Mouse (Mus musculus) spleen, postnatal 14 days (tissue): ENCODE data around the gene Cyp4f39.

Source experiments
- DNase-seq, 2 experiments: peaks; one replicate each; pipeline ENCODE4 v3.0.0; 2021 to 2022; ENCODE audit warnings: low spot score in 2 of 2

The Cyp4f39 gene

DNA sequence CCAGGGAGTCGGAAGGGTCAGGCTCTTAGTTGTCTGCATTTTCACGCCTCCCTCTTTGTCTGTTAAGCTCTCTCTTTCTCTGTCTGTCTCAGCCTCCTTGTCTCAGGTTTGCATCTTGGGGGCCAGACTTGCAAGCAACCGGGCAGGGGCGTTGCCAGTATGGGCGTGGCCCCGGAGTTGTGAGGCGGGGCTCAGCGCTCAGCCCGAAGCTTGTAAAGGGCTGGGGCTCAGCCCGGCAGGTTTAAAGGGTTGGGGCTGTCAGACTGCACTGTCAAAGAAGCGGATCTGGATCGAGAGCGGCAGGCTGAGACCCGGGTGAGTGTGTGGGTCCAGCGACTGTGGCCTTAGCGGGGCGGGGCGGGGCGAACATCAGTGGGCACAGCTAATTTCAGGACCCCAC, at the start of gene Cyp4f39:
Gene Cyp4f39, plus strand, starts transcription at position 242 of the 400 bp plus-strand sequence.
- peak; percentile 6 to 15 for DNase-seq

DNA sequence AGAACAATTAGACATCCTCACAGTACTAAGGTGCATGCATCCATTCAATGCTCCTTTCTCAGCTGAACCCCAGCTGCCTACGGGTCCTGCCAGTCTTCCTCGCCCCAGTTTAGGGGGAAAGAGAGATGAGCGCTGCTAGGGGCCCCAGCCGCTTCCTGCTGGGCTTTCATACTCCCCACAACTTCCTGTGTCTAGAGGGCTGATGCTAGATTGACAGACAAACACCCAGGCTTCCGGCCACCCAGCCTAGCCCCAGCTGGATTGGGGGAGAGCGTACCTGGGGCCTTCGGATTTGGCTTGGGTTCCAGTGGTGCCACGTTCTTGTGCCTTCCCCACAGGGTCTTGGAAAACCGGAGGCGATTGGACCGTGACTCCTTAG, 49.8 kb upstream of the Cyp4f39 start:
- DNase-seq: peak in 1 of 2 experiments; percentile 40

DNA sequence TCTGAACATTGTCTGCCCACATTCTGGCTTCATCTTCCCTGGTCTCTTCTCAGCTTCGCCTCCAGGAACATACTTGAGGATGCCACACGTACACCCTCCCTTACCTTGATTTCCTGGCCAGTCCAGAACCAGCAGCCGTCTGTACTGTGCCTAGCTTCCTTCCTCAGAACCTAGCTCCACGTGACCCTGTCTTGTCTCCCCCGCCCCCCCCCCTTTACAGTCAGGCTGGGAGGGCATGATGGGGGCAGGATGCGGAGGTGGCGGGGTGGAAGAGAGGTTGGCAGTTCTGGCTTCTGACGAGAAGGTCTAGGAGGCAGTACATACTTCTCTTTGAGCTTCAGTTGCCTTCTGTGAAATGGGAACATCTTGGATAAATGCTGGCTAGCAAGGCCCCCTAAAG, 49.1 kb upstream of the Cyp4f39 start, which contains the start of gene Rasal3:
Gene Rasal3, minus strand, starts transcription at position 167 of the 400 bp plus-strand sequence.
- DNase-seq: peak in 1 of 2 experiments; percentile 22

DNA sequence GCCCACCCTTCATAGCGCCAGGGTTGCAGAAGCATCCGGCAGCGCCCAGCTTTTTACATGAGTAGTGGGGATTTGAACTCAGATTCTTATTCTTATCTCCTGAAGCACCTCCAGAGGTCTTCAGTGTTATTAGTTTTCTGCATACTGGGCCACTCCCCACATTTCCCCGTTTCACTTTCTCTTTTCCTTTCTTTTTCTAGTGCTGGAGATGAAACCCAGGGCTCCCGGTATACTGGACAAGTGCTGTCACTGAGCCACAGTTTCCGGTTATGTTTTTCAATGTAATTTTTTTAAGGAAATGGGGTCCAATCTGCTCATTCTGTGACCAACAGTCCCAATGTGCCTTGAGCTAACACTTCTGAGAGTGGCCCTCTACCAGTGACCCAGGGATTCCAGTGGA, 40.6 kb upstream of the Cyp4f39 start:
- no peak for DNase-seq

DNA sequence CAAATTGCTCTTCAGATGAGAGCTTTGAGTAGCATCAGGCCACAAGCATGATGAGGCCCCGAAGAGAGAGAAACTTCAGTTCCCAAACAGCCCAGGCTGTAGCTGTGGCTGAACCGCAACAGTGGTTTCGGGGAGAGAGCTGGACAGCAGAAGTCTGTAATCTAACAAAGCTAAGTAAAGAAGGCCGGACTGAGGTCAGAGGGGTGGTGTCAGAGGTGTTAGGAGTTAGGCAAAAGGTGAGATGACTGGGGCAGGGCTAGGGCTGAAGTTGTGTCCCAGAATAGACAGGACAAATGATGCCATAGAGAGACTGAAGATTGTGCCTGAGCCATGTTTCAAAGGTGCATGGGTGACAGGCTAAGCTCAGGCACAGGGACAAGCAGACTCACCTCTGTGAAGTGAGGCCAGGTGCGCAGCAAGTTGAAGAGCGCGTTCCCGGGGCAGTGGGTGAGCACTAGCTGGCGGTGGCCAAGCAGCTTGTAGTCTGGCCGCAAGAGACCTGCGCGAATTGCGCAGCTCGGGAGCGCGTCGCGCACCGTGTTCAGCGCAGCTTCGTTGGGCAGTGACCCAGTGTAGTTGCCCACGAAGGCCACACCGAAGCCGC, 37.0 kb upstream of the Cyp4f39 start:
- no peak for DNase-seq

DNA sequence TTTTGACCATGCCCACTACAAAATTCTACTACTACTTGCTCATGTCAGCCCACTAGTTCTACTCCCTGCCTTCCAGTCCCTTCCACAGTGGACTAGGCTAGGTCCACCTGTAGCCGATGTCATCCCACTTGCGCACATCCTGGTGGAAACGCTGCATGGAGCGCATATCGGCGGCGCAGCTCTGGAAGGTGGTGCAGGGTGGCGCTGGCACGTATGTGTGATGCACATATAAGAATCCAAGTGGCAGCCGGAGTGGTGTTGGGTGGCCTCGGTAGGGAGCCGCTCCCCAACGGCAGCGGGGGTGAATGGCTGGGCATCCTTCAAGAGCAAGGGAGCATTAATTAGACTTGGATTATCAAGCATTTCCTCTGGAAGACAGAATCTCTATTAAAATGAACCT, 35.8 kb upstream of the Cyp4f39 start:
- no peak for DNase-seq

DNA sequence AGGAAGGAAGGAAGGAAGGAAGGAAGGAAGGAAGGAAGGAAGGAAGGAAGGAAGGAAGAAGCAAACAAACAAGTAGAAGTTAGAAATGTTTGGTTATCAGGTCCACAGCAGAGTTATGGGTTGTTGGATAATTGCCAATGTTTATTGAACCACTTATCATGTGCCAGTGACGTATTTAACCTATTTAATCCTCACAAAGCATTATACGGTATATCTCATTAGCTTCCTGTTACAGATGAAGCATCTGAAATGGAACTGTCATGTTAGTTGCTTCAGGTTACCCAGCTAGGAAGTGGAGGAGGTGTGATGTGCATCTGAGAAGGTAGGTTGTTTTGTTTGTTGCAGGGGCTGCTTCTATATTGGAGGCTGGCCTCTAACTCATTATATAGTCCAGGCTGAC, 32.5 kb upstream of the Cyp4f39 start:
- no peak for DNase-seq

DNA sequence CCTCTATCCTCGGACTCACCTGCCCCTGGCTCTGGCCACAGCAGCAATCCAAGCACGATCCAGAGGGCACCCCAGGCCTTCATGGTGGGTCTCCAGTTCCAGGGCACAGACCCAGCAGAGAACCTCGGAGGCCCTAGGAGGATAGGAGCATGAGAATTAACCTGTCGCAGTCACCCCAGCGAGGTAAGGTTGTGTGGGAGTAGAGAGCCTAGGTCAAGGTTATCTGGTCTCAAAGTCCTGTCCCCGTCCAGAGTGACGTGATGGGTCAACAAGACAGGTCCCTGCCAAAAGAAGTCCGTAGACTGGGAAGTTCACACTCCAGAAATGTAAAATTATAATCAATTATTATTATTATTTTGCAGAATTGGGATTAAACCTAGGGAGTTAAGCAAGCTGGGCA, 31.7 kb upstream of the Cyp4f39 start:
- no peak for DNase-seq

DNA sequence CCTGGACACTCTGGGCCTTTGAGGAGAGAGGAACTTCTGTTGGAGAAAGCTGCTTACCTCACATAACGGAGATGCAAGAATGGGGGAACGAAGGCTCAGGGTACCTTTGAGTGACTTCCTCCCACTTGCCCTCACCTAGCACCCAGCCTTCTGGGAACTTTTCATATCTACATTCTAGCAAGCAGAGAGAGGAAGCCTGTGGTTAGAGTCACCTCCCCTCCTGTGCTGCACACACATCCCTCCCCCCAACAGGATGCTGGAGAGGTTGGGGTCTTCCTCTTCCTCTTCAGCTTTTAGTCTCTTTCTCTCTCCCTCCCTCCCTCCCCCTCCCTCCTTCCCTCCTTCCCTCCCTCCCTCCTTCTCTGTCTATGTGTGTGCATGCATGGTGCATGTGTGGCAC, 28.5 kb upstream of the Cyp4f39 start, which contains the start of gene Pglyrp2:
Gene Pglyrp2, minus strand, starts transcription at position 134 of the 400 bp plus-strand sequence.
- no peak for DNase-seq

DNA sequence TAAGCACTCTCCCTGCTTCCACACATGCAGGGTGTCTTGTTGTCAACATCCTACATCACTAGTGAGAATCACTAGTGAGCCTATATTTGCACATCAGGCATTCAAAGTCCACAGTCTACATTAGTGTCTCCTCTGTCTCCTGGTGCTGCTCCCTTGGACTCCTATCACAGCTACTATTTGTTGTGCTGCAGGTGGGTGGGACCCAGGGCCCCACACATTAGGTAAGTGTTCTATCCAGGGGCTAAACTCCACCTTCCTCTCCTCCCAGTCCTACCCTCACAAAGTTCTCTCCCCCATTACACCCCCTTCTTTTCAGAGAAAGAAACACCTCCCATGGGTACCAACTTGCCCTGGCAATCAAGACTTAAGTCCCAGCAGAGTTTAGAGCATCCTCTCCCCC, 25.9 kb upstream of the Cyp4f39 start:
- DNase-seq: no peak

DNA sequence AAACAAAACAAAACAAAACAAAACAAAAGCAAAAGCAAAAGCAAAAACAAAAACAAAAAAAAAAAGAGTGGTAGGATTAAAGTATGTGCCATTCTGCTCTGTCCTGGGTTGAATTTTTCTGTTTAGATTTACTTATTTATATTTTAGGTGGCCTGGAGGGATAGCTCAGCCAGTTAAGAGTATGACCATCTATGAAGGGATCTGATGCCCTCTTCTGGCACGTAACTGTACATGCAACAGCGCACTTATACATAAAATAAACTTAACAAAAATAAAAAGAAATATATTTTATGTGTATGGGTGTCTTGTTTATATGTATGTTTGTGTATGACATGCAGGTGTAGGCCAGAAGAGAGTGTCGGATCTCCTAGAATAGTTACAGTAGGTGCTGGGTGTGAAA, 20.6 kb upstream of the Cyp4f39 start:
- no peak for DNase-seq

DNA sequence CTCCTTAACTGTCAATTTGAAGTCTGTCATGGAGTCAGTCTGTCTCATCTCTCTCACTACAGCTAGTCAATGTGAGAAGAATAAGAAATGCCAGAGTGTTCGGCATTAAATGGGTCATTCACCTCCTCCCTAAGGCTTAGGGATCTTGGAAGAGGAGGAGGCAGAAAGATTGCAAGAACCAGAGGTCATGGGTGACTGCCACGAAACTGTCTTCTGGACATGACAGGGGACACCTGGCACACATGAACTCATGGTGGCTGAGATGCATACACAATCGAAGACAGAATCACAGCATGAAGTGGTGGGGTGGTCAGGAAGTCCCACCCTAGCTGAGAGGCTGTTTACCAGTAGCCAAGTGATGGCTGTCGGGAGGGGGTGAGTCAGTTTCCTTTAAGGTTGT, 18.2 kb upstream of the Cyp4f39 start:
- no peak for DNase-seq

DNA sequence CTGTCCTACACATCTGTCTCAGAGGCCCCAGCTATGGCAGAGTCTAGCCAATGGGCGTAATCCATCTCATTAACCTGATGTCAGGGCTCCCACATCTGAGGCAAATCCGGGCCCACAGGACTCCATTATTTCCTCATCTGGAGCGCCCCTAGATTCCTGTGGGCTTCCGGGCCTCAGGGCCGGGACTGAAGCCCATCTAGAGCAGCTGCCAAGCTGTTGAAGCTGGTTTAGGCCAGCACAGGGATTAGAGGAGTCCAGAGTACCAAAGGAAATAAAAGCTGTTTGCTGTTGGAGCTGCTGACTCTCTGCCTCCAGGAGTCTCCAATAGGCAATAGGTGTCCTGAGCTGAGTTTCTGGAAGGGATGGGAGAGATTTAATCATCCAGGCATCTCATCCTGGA, 17.4 kb upstream of the Cyp4f39 start:
- DNase-seq: no peak

DNA sequence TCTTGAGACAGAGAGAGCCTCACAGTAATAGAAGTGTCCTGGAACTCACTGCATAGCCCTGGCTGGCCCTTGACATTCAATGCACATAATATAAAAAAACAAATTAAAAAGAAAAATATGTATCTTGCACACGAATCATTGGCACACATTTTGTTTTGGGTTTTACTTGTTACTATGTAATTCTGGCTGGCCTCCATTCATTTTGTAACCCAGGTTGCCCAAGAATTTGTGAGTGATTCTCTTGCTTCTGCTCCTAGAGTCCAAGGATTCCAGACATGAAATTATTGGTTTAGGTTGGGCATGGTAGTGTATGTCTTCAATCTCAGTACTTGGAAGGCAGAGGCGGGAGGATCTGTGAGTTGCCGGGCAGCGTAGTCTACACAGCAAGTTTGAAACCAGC, 15.4 kb upstream of the Cyp4f39 start:
- no peak for DNase-seq

DNA sequence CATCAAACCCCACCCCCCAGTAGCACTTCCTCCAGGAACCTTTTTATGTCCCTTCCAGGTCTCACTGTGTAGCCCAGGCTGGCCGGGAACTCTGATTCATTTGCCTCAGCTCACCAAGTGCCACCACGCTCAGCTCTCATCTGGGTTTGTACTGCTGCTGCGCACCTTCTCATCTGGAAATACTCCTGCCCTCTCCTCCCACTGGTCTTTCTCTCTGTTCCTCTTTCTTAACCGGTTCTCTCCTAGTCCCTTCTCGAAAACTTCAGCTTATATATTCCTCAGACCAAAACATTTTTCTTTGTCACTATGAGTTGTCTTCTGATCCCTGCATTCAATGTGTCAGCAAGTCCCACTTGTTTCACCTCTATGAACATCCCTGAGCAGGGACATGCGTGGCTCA, 9.3 kb upstream of the Cyp4f39 start:
- DNase-seq: no peak

DNA sequence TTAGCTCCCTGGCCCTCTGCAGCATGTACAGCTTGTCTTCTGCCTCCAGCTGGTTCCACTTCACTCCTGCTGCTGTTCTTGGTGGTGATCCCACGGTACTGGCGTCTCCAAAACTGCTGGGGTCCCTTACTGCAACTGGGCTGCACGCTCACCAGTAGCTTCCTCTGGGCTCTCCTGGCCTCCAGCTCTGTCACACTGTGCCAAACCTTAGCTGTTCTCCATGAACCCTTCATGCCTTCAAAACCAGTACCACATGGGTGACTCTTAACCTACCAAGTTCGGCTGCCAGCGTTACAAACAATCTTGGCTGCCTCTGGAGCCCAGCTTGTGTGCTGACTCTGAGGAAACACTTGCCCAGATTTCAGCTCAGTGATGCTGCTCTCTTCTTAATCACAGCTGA, 7.5 kb upstream of the Cyp4f39 start:
- no peak for DNase-seq

DNA sequence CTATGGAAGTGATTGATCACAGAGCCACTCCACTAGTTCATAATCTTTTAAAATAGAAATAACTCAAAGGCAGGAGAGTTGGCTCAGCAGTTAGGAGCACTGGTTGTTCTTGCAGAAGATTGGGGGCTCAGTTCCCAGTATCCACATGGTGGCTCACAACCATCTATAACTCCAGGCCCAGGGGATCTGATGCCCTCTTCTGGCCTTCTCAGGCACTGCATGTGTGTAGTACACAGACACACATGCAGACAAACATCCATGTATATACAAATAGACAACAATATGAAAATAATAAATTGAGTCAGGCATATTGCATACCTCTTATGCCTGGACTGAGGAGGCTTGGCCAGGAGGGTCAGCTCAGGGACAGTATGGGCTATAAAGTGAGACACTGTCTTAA, 5.3 kb upstream of the Cyp4f39 start:
- no peak for DNase-seq

DNA sequence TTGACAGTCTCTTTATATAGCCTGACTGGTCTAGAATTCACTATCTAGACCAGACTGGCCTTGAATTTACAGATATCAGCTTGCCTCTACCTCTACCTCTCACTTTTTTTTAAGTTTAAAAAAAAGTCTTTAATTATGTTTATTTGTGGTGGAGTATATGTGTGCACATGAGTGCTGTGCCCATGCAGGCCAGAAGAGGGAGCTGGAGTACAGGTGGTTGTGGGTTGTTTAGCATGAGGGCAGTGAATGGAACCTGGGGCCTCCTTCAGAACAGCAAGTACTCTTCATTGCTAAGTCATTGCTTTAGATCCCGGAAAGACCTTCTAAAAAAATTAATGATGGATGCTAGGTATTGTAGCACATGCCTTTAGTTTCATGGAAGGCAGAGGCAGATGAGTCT, 3.5 kb upstream of the Cyp4f39 start:
- DNase-seq: no peak

DNA sequence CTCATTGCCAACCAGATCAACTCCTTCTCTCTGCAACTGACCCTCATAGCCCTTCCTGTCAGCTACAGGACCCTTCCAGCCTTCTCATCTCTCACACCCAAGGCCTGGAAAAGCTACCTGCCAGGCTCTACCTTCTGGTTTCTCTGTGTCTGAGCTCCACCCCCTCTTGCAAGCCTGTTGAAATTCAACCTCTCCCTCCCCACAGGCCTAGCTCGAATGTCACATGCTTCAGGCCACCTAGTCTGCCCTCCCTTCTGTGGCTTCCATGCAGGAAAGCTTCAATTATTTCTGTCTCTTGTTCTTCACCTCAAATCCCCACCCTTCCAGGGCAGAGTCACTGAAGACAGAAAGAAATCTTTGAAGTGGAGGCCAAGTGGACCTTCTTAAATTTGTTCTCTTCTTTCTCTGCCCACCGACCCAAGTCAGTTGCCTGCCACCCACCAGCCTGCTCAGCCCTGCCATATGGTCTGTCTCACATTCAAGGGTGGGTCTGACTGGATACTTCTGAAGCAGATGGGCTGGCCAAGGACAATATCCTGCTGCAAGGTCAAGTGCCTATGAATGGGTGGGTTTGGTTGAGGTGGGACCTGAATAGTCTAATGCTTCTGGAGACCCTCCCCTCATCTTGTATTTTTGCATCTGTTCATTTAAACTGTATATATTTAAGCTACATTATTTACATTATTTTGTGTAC, 1.5 kb upstream of the Cyp4f39 start:
- DNase-seq: no peak

DNA sequence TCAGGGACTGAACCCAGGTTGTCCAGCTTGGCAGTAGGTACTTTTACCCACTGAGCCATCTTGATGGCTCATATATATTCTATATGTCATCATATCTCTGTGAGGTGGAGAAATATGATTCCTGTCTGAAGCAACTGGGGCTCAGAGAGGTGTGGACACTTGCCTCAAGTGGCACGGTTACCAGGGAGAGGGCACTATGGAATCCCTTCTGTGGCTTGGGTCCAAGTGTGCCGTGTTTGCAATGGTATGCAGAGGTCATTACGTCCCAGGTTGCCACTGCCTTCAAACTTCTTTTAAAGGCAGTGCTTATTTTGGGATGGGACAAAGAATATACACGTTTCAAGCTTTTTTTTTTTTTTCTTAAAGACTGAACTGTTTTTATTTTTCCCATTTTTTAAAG, 1.7 kb downstream of the Cyp4f39 start:
- no peak for DNase-seq

DNA sequence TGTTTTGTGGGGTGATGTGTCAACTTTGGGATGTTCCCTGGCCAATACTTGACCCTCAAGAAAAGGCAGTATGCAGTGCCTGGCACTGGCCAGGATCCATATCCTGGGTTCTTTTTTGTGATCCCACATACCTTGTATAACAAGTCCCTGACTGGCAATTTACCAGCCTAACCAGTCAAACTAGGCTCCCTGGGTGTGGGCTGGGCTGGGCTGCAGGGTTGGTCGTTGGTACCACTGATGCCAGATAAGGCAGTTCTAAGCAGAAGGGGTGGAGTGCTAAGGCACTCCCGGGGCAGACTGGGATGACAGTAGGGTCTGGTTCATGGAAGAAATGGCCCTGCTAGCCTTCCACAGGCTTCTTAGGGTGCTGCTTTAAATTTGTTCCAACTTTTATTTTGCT, 2.5 kb downstream of the Cyp4f39 start:
- DNase-seq: peak in 1 of 2 experiments; percentile 12

DNA sequence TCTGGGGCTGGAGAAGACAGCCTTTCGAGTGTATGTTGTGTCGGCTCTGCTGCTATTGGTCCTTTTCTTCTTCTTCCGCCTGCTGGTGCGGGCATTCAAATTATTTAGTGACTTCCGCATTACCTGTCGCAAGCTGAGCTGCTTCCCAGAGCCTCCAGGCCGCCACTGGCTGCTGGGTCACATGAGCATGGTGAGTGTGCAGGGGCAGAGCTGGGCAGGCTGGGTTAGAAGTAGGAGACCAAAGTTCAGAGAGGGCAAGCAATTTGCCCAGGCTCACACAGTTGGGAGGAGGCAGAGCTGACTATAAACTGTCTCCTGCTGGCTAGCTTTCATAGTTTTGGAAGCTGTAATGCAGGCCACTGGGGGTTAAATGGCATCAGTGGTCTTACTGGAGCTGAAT, 16.0 kb downstream of the Cyp4f39 start:
- DNase-seq: no peak

DNA sequence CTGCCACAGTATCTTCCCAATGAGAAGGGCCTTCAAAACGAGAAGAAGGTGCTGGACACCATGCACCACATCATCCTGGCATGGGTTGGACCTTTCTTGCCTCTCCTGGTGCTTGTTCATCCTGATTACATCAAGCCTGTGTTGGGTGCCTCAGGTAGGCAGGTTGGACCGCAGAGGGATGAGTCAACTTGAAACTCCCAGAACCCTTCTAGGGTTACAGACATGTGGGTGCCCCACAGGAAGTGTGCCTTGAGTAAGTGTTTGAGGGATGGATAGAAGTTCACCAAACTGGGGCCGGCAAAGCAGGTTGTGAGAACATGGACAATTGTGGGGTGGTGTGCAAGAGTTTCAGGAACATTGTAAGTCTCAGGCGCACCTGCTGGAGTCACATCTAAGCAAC, 18.3 kb downstream of the Cyp4f39 start:
- DNase-seq: no peak

DNA sequence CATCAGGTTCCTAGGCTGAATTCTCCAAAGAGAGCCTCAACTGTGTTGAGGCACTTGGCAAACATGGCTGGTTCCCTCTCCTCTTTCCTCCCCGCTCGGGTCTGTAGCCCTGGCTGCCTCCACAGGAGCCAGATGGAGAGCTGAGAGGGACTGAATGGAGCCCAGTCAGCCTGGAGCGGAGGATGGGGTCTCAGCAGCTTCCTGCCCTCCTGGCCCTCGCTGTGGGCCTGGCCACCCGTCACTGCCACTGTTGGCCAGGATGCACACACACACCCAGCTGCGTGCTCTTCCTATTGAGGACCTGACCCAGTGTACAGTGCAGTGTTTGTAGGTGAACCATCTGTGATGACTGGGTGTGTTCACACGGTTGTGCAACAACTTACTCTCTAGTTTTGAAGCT, 19.7 kb downstream of the Cyp4f39 start:
- DNase-seq: no peak
